Mouse (Mus musculus) subcutaneous adipose tissue, adult 2 months (tissue): ENCODE results near the gene Nadsyn1. TPM values are rescaled to one million over a fixed set of nuclear protein-coding genes. Genes with fewer than 3 reads are reported as not detected.

Source experiments
- polyA plus RNA-seq: library from polyadenylated mRNA; depleted of rRNA; stranded (reverse); fragments of >200 nt; gene quantifications from 2 replicates; pipeline ENCODE4 v1.2.3, GENCODE M21; 2012; ENCODE audit warnings: low replicate concordance; rRNA removed

The Nadsyn1 gene
- polyA plus RNA-seq, result 14.2 and 16.2 TPM in 2 replicates

DNA sequence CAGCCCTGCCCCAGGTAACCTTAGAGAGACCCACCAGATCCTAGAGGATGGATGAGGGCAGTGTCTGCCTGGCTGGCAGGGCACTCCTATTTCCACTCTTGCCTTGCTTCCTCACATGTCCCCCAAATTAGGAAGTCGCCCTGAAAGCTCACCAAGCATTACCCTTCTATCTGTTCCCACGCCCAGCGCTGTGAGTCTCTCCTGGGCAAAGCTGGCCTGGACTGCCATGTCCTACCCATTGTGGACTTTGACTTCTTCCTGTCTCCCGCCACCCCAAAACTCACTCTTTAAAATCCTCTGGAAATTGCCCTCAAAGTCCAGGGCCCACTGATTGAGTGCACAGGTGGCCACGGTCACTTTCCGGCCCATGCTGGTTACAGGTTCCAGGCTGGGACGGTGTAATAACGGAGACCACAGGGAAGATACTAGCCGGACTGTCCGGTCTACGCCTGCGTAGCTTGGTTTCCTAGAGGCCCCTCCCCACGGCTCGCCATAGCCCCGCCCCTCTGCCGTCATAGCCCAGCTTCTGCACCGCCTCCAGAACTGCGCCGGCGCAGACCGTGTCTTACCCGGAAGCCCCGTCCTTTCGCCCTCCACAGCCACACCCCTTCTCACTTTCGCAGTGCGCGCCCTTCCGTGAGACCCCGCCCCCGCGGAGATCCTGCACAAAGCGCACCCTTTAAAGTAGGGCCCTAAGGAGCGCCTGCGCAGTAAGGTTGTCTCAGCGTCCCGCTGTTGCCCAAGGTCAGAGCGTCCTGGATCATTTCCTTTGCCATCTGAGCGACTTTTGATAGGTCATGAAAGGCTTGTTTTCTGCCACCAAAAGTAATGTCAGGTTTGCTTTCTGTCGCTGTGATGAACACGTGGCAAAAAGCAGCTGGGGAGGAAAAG, at the start of gene Nadsyn1, which contains the start of gene Dhcr7:
Gene Nadsyn1, minus strand, starts transcription at position 475 of the 891 bp plus-strand sequence.
Gene Dhcr7, plus strand, starts transcription at position 771 of the 891 bp plus-strand sequence.

DNA sequence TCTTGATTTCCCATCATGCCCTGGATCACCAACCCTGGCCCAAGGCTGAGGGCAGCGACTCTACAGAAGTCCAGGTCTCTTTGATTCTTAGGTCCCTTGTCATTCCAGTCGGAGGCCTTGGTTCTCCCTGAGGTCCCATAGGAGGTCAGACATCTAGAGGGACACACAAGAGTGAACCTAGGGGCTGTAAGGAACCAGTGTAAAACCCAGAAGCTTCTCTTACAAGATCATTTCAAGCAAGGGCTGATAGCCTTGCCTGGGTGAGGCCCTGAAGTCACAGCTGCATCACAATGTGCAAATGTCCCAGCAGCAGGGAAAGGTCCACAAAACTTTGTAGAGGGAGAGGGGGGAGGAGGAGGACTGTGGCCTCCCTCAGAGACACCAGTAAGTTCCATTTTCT, 43.9 kb upstream of the Nadsyn1 start, which contains the start of gene Gm498:
Gene Gm498, plus strand, starts transcription at position 301 of the 400 bp plus-strand sequence.

DNA sequence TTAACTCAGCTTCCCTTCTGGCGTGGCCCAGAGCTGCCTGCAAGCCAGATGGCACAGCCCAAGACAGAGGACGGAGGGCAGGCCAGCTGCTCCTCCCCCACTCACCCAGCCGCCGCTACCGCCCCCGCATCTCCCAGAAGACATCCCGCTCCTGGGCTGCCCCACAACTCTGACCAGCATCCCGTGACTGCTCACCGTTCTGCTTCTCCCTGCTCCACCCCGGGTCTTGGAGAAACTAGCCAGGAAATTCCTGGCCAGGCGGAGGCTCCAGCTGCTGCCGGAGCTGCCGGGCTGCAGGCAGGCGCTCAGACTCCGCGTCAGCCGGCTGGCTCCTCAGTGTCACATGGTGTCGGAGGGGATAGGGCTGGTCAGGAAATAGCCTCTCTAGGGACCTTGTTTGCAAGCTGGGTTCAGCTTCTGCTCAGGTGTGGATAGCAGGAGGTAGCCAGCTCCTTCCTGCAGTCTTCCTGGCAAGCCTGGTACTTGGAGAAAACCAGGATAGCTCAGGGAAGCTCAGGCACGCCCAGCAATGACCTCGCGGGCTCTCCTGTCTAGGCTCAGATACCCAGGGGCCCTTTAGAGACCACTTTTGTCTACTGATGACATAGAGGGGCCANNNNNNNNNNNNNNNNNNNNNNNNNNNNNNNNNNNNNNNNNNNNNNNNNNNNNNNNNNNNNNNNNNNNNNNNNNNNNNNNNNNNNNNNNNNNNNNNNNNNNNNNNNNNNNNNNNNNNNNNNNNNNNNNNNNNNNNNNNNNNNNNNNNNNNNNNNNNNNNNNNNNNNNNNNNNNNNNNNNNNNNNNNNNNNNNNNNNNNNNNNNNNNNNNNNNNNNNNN, 38.4 kb downstream of the Nadsyn1 start, which contains the start of gene Mrgpre:
Gene Mrgpre, minus strand, starts transcription at position 505 of the 834 bp plus-strand sequence.

DNA sequence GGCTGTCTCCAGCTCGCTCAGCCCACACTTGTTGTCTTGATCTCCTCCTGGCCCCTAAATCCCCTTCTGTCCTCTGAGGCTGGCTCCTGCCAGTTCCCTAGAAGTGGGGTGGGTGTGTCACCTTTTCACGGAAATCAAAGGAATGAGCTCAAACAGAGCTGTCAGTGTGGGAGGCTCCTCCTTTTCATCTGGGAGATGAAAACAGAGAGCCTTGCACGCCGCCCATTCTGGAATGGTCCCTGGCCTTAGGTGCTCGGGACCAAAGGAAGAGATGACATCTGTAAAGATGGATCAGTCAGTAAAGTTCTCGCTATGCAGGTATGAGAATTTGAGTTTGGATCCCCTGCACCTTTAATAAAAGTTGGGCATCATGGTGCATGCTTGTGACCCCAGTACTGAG, 55.8 kb downstream of the Nadsyn1 start, which contains the start of gene Mrgprg:
Gene Mrgprg, minus strand, starts transcription at position 101 of the 400 bp plus-strand sequence.

GRCm38 (mm10) chr7:143756125-143757026, 66.3 kb downstream of the Nadsyn1 start, which contains the start of gene Osbpl5:
TSS of gene Osbpl5 (minus strand) at chr7:143756985.

Other genes with a start within 250 kb of the Nadsyn1 start
- 18.4 and 22.3 TPM in 2 replicates for gene Cars, start 222.8 kb downstream of the Nadsyn1 start, polyA plus RNA-seq
- 0.98 and 1.0 TPM in 2 replicates for gene Tnfrsf26, start 194.1 kb downstream of the Nadsyn1 start, polyA plus RNA-seq
- 11.0 and 13.3 TPM in 2 replicates for gene Tnfrsf22, start 173.2 kb downstream of the Nadsyn1 start, polyA plus RNA-seq
- 9.4 and 10.2 TPM in 2 replicates for gene Tnfrsf23, start 137.0 kb downstream of the Nadsyn1 start, polyA plus RNA-seq
- 68.9 and 93.7 TPM in 2 replicates for gene Osbpl5, start 65.9 kb downstream of the Nadsyn1 start, polyA plus RNA-seq
- 5.9 TPM in 1 of 2 replicates, not detected in the other for gene Mrgprg, start 55.9 kb downstream of the Nadsyn1 start, polyA plus RNA-seq
- gene Mrgpre, start 38.3 kb downstream of the Nadsyn1 start, polyA plus RNA-seq, result 2.0 and 2.8 TPM in 2 replicates
- gene Dhcr7, start 296 bp upstream of the Nadsyn1 start, polyA plus RNA-seq, result 109 and 118 TPM in 2 replicates
- gene Gm498, start 44.0 kb upstream of the Nadsyn1 start, polyA plus RNA-seq, result not detected in 2 replicates
- 0.21 and 4.6 TPM in 2 replicates for gene Shank2, start 179.1 kb upstream of the Nadsyn1 start, polyA plus RNA-seq